Mouse (Mus musculus): ENCODE measurements around the gene Baz1b. TPM values are rescaled to one million over a fixed set of nuclear protein-coding genes. Genes with fewer than 3 reads are reported as not detected.
A peak's percentile ranks its signal among the peaks of the same experiment; 100 is the strongest.

Baz1b gene
- polyA plus RNA-seq, 1 experiment from 2014 or later: 14.3 TPM

GRCm38 (mm10) chr5:135270361-135270760, 83.3 kb downstream of the Baz1b start:
- no peak for ATAC-seq (ENCODE audit: low read depth)
- H3K9me3 ChIP-seq (replicated peaks; ENCODE audit: control insufficient read depth, low read length): no peaks in the 10 kb centered on the region
- no peaks in the 10 kb centered on the region for H3K27me3 ChIP-seq (ENCODE audit: control insufficient read depth, insufficient read depth, low read depth, low read length)
- H3K4me3 ChIP-seq (ENCODE audit: low read depth, low read length): no peak overlapping the region
- H3K9ac ChIP-seq (ENCODE audit: low read depth, low read length): no peak overlapping the region
- H3K27ac ChIP-seq (ENCODE audit: low read length): no peak overlapping the region
- H3K4me2 ChIP-seq (ENCODE audit: low read depth, low read length): no peak overlapping the region
- WGBS (ENCODE audit: insufficient replicate concordance): 62% methylated on average over 4 of the region's 4 CpGs
- no peaks in the 10 kb centered on the region for H3K36me3 ChIP-seq (ENCODE audit: control insufficient read depth, insufficient read depth)
- no peaks in the 10 kb centered on the region for H3K4me1 ChIP-seq (ENCODE audit: control insufficient read depth, low read depth, low read length)

- Histone ChIP-seq H3K4me1 (ENCODE audit: control insufficient read depth, low read depth, low read length) (no peaks in the 10 kb centered on the region), H3K27ac (ENCODE audit: low read length) (no peak overlapping the region), H3K4me2 (ENCODE audit: low read depth, low read length) (no peak overlapping the region), H3K4me3 (ENCODE audit: low read depth, low read length) (no peak overlapping the region), H3K9me3 (replicated peaks; ENCODE audit: control insufficient read depth, low read length) (no peaks in the 10 kb centered on the region), H3K36me3 (ENCODE audit: control insufficient read depth, insufficient read depth) (no peaks in the 10 kb centered on the region), H3K9ac (ENCODE audit: low read depth, low read length) (no peak overlapping the region), H3K27me3 (ENCODE audit: control insufficient read depth, insufficient read depth, low read depth, low read length) (peaks cover 6% of the 10 kb centered on the region)
- no peak for ATAC-seq (ENCODE audit: low read depth)
- WGBS (ENCODE audit: insufficient replicate concordance): 69% methylated on average over 12 of the region's 12 CpGs
Measured at GRCm38 (mm10) chr5:135271563-135272165, 84.6 kb downstream of the Baz1b start.

- H3K9ac ChIP-seq (ENCODE audit: low read depth, low read length): no peak overlapping the region
- peaks cover 7% of the 10 kb centered on the region for H3K27me3 ChIP-seq (ENCODE audit: control insufficient read depth, insufficient read depth, low read depth, low read length)
- no peaks in the 10 kb centered on the region for H3K36me3 ChIP-seq (ENCODE audit: control insufficient read depth, insufficient read depth)
- ATAC-seq (ENCODE audit: low read depth): no peak
- no peak overlapping the region for H3K4me3 ChIP-seq (ENCODE audit: low read depth, low read length)
- H3K4me2 ChIP-seq (ENCODE audit: low read depth, low read length): no peak overlapping the region
- no peaks in the 10 kb centered on the region for H3K9me3 ChIP-seq (replicated peaks; ENCODE audit: control insufficient read depth, low read length)
- 37% methylated on average over 15 of the region's 15 CpGs for WGBS (ENCODE audit: insufficient replicate concordance)
- H3K4me1 ChIP-seq (ENCODE audit: control insufficient read depth, low read depth, low read length): no peaks in the 10 kb centered on the region
- no peak overlapping the region for H3K27ac ChIP-seq (ENCODE audit: low read length)
Measured at GRCm38 (mm10) chr5:135274663-135275396, 87.8 kb downstream of the Baz1b start.

GRCm38 (mm10) chr5:135276597-135276996, 89.5 kb downstream of the Baz1b start:
- no peak overlapping the region for H3K9ac ChIP-seq (ENCODE audit: low read depth, low read length)
- peak overlapping the region; percentile 24; the same call in 1 of the 2 replicates for H3K4me2 ChIP-seq (ENCODE audit: low read depth, low read length)
- 11% methylated on average over 36 of the region's 36 CpGs for WGBS (ENCODE audit: insufficient replicate concordance)
- H3K27me3 ChIP-seq (ENCODE audit: control insufficient read depth, insufficient read depth, low read depth, low read length): peaks cover 7% of the 10 kb centered on the region
- no peaks in the 10 kb centered on the region for H3K36me3 ChIP-seq (ENCODE audit: control insufficient read depth, insufficient read depth)
- no peaks in the 10 kb centered on the region for H3K9me3 ChIP-seq (replicated peaks; ENCODE audit: control insufficient read depth, low read length)
- H3K27ac ChIP-seq (ENCODE audit: low read length): no peak overlapping the region
- 0 out of 2 replicates have a peak overlapping the region, but pooled peaks have one; percentile 2 for H3K4me3 ChIP-seq (ENCODE audit: low read depth, low read length)
- no peaks in the 10 kb centered on the region for H3K4me1 ChIP-seq (ENCODE audit: control insufficient read depth, low read depth, low read length)
- ATAC-seq (ENCODE audit: low read depth): no peak

- H3K9ac ChIP-seq (ENCODE audit: low read depth, low read length): no peak overlapping the region
- H3K4me3 ChIP-seq (ENCODE audit: low read depth, low read length): no peak overlapping the region
- whole genome bisulfite sequencing (ENCODE audit: insufficient replicate concordance): 64% methylated on average over 9 of the region's 9 CpGs
- H3K27me3 ChIP-seq (ENCODE audit: control insufficient read depth, insufficient read depth, low read depth, low read length): peaks cover 7% of the 10 kb centered on the region
- H3K36me3 ChIP-seq (ENCODE audit: control insufficient read depth, insufficient read depth): no peaks in the 10 kb centered on the region
- H3K9me3 ChIP-seq (replicated peaks; ENCODE audit: control insufficient read depth, low read length): no peaks in the 10 kb centered on the region
- no peak overlapping the region for H3K27ac ChIP-seq (ENCODE audit: low read length)
- no peaks in the 10 kb centered on the region for H3K4me1 ChIP-seq (ENCODE audit: control insufficient read depth, low read depth, low read length)
- H3K4me2 ChIP-seq (ENCODE audit: low read depth, low read length): no peak overlapping the region
- ATAC-seq (ENCODE audit: low read depth): no peak
Measured at GRCm38 (mm10) chr5:135280226-135280625, 93.2 kb downstream of the Baz1b start.

GRCm38 (mm10) chr5:135285211-135285610, 98.1 kb downstream of the Baz1b start:
- no peaks in the 10 kb centered on the region for H3K36me3 ChIP-seq (ENCODE audit: control insufficient read depth, insufficient read depth)
- no peaks in the 10 kb centered on the region for H3K4me1 ChIP-seq (ENCODE audit: control insufficient read depth, low read depth, low read length)
- H3K4me3 ChIP-seq (ENCODE audit: low read depth, low read length): no peak overlapping the region
- H3K4me2 ChIP-seq (ENCODE audit: low read depth, low read length): no peak overlapping the region
- no peak overlapping the region for H3K9ac ChIP-seq (ENCODE audit: low read depth, low read length)
- no peaks in the 10 kb centered on the region for H3K27me3 ChIP-seq (ENCODE audit: control insufficient read depth, insufficient read depth, low read depth, low read length)
- WGBS (ENCODE audit: insufficient replicate concordance): 54% methylated on average over 3 of the region's 3 CpGs
- H3K27ac ChIP-seq (ENCODE audit: low read length): no peak overlapping the region
- no peak for ATAC-seq (ENCODE audit: low read depth)
- no peaks in the 10 kb centered on the region for H3K9me3 ChIP-seq (replicated peaks; ENCODE audit: control insufficient read depth, low read length)

GRCm38 (mm10) chr5:135286185-135286584, 99.1 kb downstream of the Baz1b start:
- Histone ChIP-seq H3K4me1 (ENCODE audit: control insufficient read depth, low read depth, low read length) (no peaks in the 10 kb centered on the region), H3K36me3 (ENCODE audit: control insufficient read depth, insufficient read depth) (no peaks in the 10 kb centered on the region), H3K27me3 (ENCODE audit: control insufficient read depth, insufficient read depth, low read depth, low read length) (no peaks in the 10 kb centered on the region), H3K9me3 (replicated peaks; ENCODE audit: control insufficient read depth, low read length) (no peaks in the 10 kb centered on the region), H3K9ac (ENCODE audit: low read depth, low read length) (no peak overlapping the region), H3K4me2 (ENCODE audit: low read depth, low read length) (no peak overlapping the region), H3K27ac (ENCODE audit: low read length) (no peak overlapping the region), H3K4me3 (ENCODE audit: low read depth, low read length) (no peak overlapping the region)
- ATAC-seq (ENCODE audit: low read depth): no peak
- WGBS (ENCODE audit: insufficient replicate concordance): under 1% methylated on average over 6 of the region's 6 CpGs

- 56% methylated on average over 5 of the region's 5 CpGs for WGBS (ENCODE audit: insufficient replicate concordance)
- no peaks in the 10 kb centered on the region for H3K27me3 ChIP-seq (ENCODE audit: control insufficient read depth, insufficient read depth, low read depth, low read length)
- no peaks in the 10 kb centered on the region for H3K9me3 ChIP-seq (replicated peaks; ENCODE audit: control insufficient read depth, low read length)
- ATAC-seq (ENCODE audit: low read depth): no peak
- no peak overlapping the region for H3K27ac ChIP-seq (ENCODE audit: low read length)
- no peaks in the 10 kb centered on the region for H3K4me1 ChIP-seq (ENCODE audit: control insufficient read depth, low read depth, low read length)
- no peak overlapping the region for H3K4me3 ChIP-seq (ENCODE audit: low read depth, low read length)
- H3K4me2 ChIP-seq (ENCODE audit: low read depth, low read length): no peak overlapping the region
- no peaks in the 10 kb centered on the region for H3K36me3 ChIP-seq (ENCODE audit: control insufficient read depth, insufficient read depth)
- H3K9ac ChIP-seq (ENCODE audit: low read depth, low read length): no peak overlapping the region
Measured at GRCm38 (mm10) chr5:135286926-135287325, 99.9 kb downstream of the Baz1b start.

GRCm38 (mm10) chr5:135290703-135291102, 103.6 kb downstream of the Baz1b start:
- Histone ChIP-seq H3K4me1 (ENCODE audit: control insufficient read depth, low read depth, low read length) (no peaks in the 10 kb centered on the region), H3K4me3 (ENCODE audit: low read depth, low read length) (no peak overlapping the region), H3K27ac (ENCODE audit: low read length) (no peak overlapping the region), H3K36me3 (ENCODE audit: control insufficient read depth, insufficient read depth) (no peaks in the 10 kb centered on the region), H3K9ac (ENCODE audit: low read depth, low read length) (no peak overlapping the region), H3K4me2 (ENCODE audit: low read depth, low read length) (no peak overlapping the region), H3K27me3 (ENCODE audit: control insufficient read depth, insufficient read depth, low read depth, low read length) (no peaks in the 10 kb centered on the region), H3K9me3 (replicated peaks; ENCODE audit: control insufficient read depth, low read length) (no peaks in the 10 kb centered on the region)
- no peak for ATAC-seq (ENCODE audit: low read depth)
- 60% methylated on average over 6 of the region's 6 CpGs for WGBS (ENCODE audit: insufficient replicate concordance)
